Mouse (Mus musculus) MEL (cell line): ENCODE data around the gene Tor1aip2. TPM values are rescaled to one million over a fixed set of nuclear protein-coding genes. Genes with fewer than 3 reads are reported as not detected.

Experiments
- DNase-seq: peaks from one replicate; pipeline ENCODE4 v3.0.0; 2011; ENCODE audit warnings: low read depth, low spot score
- H3K27ac ChIP-seq: 2 replicates; pipeline ENCODE4 v1.5.1; 2012; ENCODE audit warnings: low read depth, mild to moderate bottlenecking, control low read depth, low read length, moderate library complexity; ENCODE audit not compliant: control insufficient read depth
- H3K27me3 ChIP-seq, 2 experiments: fragments of 150-350 bp in 1 of 2; sonication (generic) in 1 of 2; 2 replicates each; pipeline ENCODE4 v1.6.1; 2012; ENCODE audit warnings: low read length in 2 of 2, mild to moderate bottlenecking in 2 of 2, improper control_type of control experiment in 1 of 2, moderate library complexity in 1 of 2; ENCODE audit not compliant: insufficient read depth in 2 of 2, control insufficient read depth in 1 of 2
- H3K36me3 ChIP-seq, 2 experiments: 2 replicates each; pipeline ENCODE4 v1.6.1; 2012 to 2014; ENCODE audit warnings: low read length in 2 of 2, improper control_type of control experiment in 1 of 2, inconsistent platforms in 1 of 2, mild to moderate bottlenecking in 1 of 2; ENCODE audit not compliant: insufficient read depth in 2 of 2, control insufficient read depth in 1 of 2
- H3K4me1 ChIP-seq, 2 experiments: fragments of 150-350 bp in 1 of 2; sonication (generic) in 1 of 2; 2 replicates each; pipeline ENCODE4 v1.6.1; 2012; ENCODE audit warnings: low read length in 2 of 2, improper control_type of control experiment in 1 of 2, mild to moderate bottlenecking in 1 of 2; ENCODE audit not compliant: insufficient read depth in 2 of 2, control insufficient read depth in 1 of 2
- H3K4me3 ChIP-seq, 2 experiments: fragments of 150-350 bp in 1 of 2; sonication (generic) in 1 of 2; 2 replicates each; pipeline ENCODE4 v1.5.1; 2012; ENCODE audit warnings: low read depth in 2 of 2, low read length in 2 of 2, mild to moderate bottlenecking in 2 of 2, moderate library complexity in 2 of 2, control low read depth in 1 of 2, improper control_type of control experiment in 1 of 2; ENCODE audit not compliant: control insufficient read depth in 1 of 2, insufficient read depth in 1 of 2
- H3K79me2 ChIP-seq: 2 replicates; pipeline ENCODE4 v1.6.1; 2012; ENCODE audit warnings: mild to moderate bottlenecking, low read length, moderate library complexity; ENCODE audit not compliant: control insufficient read depth, poor library complexity, insufficient read depth
- H3K9ac ChIP-seq: 2 replicates; pipeline ENCODE4 v1.6.1; 2012; ENCODE audit warnings: low read depth, mild to moderate bottlenecking, control low read depth, low read length, moderate library complexity; ENCODE audit not compliant: control insufficient read depth, poor library complexity, severe bottlenecking
- H3K9me3 ChIP-seq: fragments of 150-350 bp; sonication (generic); replicated peaks from 2 replicates; pipeline ENCODE4 v1.6.1; 2012; ENCODE audit warnings: mild to moderate bottlenecking, low read length, improper control_type of control experiment, moderate library complexity; ENCODE audit not compliant: insufficient read depth
- BHLHE40 ChIP-seq: IDR thresholded peaks from 2 replicates; pipeline ENCODE4 v1.6.1; 2012; ENCODE audit warnings: low read depth, mild to moderate bottlenecking, inconsistent platforms, low read length, improper control_type of control experiment, borderline replicate concordance
- CHD1 ChIP-seq: IDR thresholded peaks from 2 replicates; pipeline ENCODE4 v1.6.1; 2012; ENCODE audit warnings: low read depth, mild to moderate bottlenecking, inconsistent platforms, low read length, improper control_type of control experiment
- CHD2 ChIP-seq: IDR thresholded peaks from 2 replicates; pipeline ENCODE4 v1.6.1; 2011; ENCODE audit warnings: low read length, improper control_type of control experiment
- CTCF ChIP-seq, 3 experiments: IDR thresholded peaks in 2 of 3; conservative IDR thresholded peaks in 1 of 3; 2 replicates each; pipeline ENCODE4 v1.5.1; 2011 to 2012; ENCODE audit warnings: low read length in 3 of 3, low read depth in 2 of 3, mild to moderate bottlenecking in 2 of 3, improper control_type of control experiment in 1 of 3, inconsistent platforms in 1 of 3, mixed read lengths in 1 of 3, moderate library complexity in 1 of 3; ENCODE audit not compliant: control insufficient read depth in 1 of 3, insufficient read depth in 1 of 3, poor library complexity in 1 of 3, severe bottlenecking in 1 of 3
- E2F4 ChIP-seq: IDR thresholded peaks from 2 replicates; pipeline ENCODE4 v1.6.1; 2011; ENCODE audit warnings: low read depth, low read length, improper control_type of control experiment, borderline replicate concordance
- ELF1 ChIP-seq: IDR thresholded peaks from 2 replicates; pipeline ENCODE4 v1.6.1; 2014; ENCODE audit warnings: low read depth, mild to moderate bottlenecking, inconsistent platforms, low read length, improper control_type of control experiment, moderate library complexity
- ETS1 ChIP-seq: IDR thresholded peaks from 2 replicates; pipeline ENCODE4 v1.6.1; 2012; ENCODE audit warnings: low read depth, mild to moderate bottlenecking, inconsistent platforms, low read length, improper control_type of control experiment, moderate library complexity
- GATA1 ChIP-seq: IDR thresholded peaks from 2 replicates; pipeline ENCODE4 v1.6.1; 2011; ENCODE audit warnings: low read depth, low read length, improper control_type of control experiment
- JUND ChIP-seq: IDR thresholded peaks from 2 replicates; pipeline ENCODE4 v1.6.1; 2011; ENCODE audit warnings: low read depth, mild to moderate bottlenecking, improper control_type of control experiment, low read length
- KAT2A ChIP-seq: conservative IDR thresholded peaks from 2 replicates; pipeline ENCODE4 v1.6.1; 2012; ENCODE audit warnings: low read depth, low read length, improper control_type of control experiment, inconsistent platforms
- MAFK ChIP-seq: IDR thresholded peaks from 2 replicates; pipeline ENCODE4 v1.6.1; 2011; ENCODE audit warnings: low read depth, mild to moderate bottlenecking, low read length, improper control_type of control experiment, borderline replicate concordance
- MAX ChIP-seq: IDR thresholded peaks from 2 replicates; pipeline ENCODE4 v1.6.1; 2011; ENCODE audit warnings: low read length, improper control_type of control experiment
- MAZ ChIP-seq: IDR thresholded peaks from 2 replicates; pipeline ENCODE4 v1.6.1; 2012; ENCODE audit warnings: low read depth, mild to moderate bottlenecking, inconsistent platforms, low read length, improper control_type of control experiment
- MXI1 ChIP-seq: IDR thresholded peaks from 2 replicates; pipeline ENCODE4 v1.6.1; 2011; ENCODE audit warnings: mild to moderate bottlenecking, low read depth, low read length, improper control_type of control experiment
- MYB ChIP-seq: IDR thresholded peaks from 2 replicates; pipeline ENCODE4 v1.6.1; 2011; ENCODE audit warnings: mild to moderate bottlenecking, low read depth, low read length, improper control_type of control experiment
- MYC ChIP-seq: IDR thresholded peaks from 2 replicates; pipeline ENCODE4 v1.6.1; 2011; ENCODE audit warnings: low read depth, mild to moderate bottlenecking, low read length, improper control_type of control experiment, moderate library complexity
- NELFE ChIP-seq: IDR thresholded peaks from 2 replicates; pipeline ENCODE4 v1.6.1; 2011; ENCODE audit warnings: low read depth, low read length, improper control_type of control experiment
- NRF1 ChIP-seq: IDR thresholded peaks from 2 replicates; pipeline ENCODE4 v1.6.1; 2014; ENCODE audit warnings: low read depth, mild to moderate bottlenecking, inconsistent platforms, low read length, improper control_type of control experiment, moderate library complexity; ENCODE audit not compliant: poor library complexity, insufficient read depth, severe bottlenecking
- POLR2A ChIP-seq, 2 experiments: IDR thresholded peaks; 2 replicates each; pipeline ENCODE4 v1.6.1; 2011 to 2012; ENCODE audit warnings: low read length in 2 of 2, mild to moderate bottlenecking in 2 of 2, control low read depth in 1 of 2, improper control_type of control experiment in 1 of 2, low read depth in 1 of 2, moderate library complexity in 1 of 2; ENCODE audit not compliant: control insufficient read depth in 1 of 2, insufficient read depth in 1 of 2, poor library complexity in 1 of 2
- POLR2AphosphoS2 ChIP-seq: IDR thresholded peaks from 2 replicates; pipeline ENCODE4 v1.6.1; 2011; ENCODE audit warnings: low read length, improper control_type of control experiment
- POLR2AphosphoS5 ChIP-seq: IDR thresholded peaks from 2 replicates; pipeline ENCODE4 v1.6.1; 2012; ENCODE audit warnings: low read depth, borderline replicate concordance, mild to moderate bottlenecking, inconsistent platforms, low read length, moderate library complexity, mixed read lengths
- RAD21 ChIP-seq: IDR thresholded peaks from 2 replicates; pipeline ENCODE4 v1.6.1; 2011; ENCODE audit warnings: mild to moderate bottlenecking, low read depth, low read length, improper control_type of control experiment
- SIN3A ChIP-seq: IDR thresholded peaks from 2 replicates; pipeline ENCODE4 v1.6.1; 2012; ENCODE audit warnings: low read length, improper control_type of control experiment, inconsistent platforms
- SMC3 ChIP-seq: IDR thresholded peaks from 2 replicates; pipeline ENCODE4 v1.6.1; 2011; ENCODE audit warnings: low read depth, low read length, improper control_type of control experiment
- TAL1 ChIP-seq: IDR thresholded peaks from 2 replicates; pipeline ENCODE4 v1.6.1; 2012; ENCODE audit warnings: mild to moderate bottlenecking, inconsistent platforms, low read length, moderate library complexity, mixed read lengths
- TBP ChIP-seq: IDR thresholded peaks from 2 replicates; pipeline ENCODE4 v1.8.0; 2011; ENCODE audit warnings: low read depth, low read length, improper control_type of control experiment
- TCF12 ChIP-seq: IDR thresholded peaks from 2 replicates; pipeline ENCODE4 v1.6.1; 2014; ENCODE audit warnings: low read depth, mild to moderate bottlenecking, inconsistent platforms, low read length, improper control_type of control experiment, moderate library complexity
- UBTF ChIP-seq: IDR thresholded peaks from 2 replicates; pipeline ENCODE4 v1.6.1; 2012; ENCODE audit warnings: low read depth, mild to moderate bottlenecking, inconsistent platforms, low read length, improper control_type of control experiment, moderate library complexity, borderline replicate concordance; ENCODE audit not compliant: insufficient read depth
- USF1 ChIP-seq: IDR thresholded peaks from 2 replicates; pipeline ENCODE4 v1.6.1; 2014; ENCODE audit warnings: low read depth, mild to moderate bottlenecking, inconsistent platforms, low read length, improper control_type of control experiment, moderate library complexity
- USF2 ChIP-seq, 2 experiments: IDR thresholded peaks; 2 replicates each; pipeline ENCODE4 v1.6.1; 2011 to 2012; ENCODE audit warnings: improper control_type of control experiment in 2 of 2, low read length in 2 of 2, borderline replicate concordance in 1 of 2, inconsistent platforms in 1 of 2, low read depth in 1 of 2, mild to moderate bottlenecking in 1 of 2; ENCODE audit not compliant: insufficient read depth in 1 of 2
- ZC3H11A ChIP-seq: IDR thresholded peaks from 2 replicates; pipeline ENCODE4 v1.6.1; 2012; ENCODE audit warnings: low read depth, mild to moderate bottlenecking, inconsistent platforms, low read length, improper control_type of control experiment
- ZKSCAN1 ChIP-seq: IDR thresholded peaks from 2 replicates; pipeline ENCODE4 v1.6.1; 2012; ENCODE audit warnings: low read depth, mild to moderate bottlenecking, inconsistent platforms, low read length, improper control_type of control experiment, moderate library complexity
- ZMIZ1 ChIP-seq: IDR thresholded peaks from 2 replicates; pipeline ENCODE4 v1.6.1; 2012; ENCODE audit warnings: low read depth, mild to moderate bottlenecking, inconsistent platforms, low read length, improper control_type of control experiment, moderate library complexity
- ZNF384 ChIP-seq: IDR thresholded peaks from 2 replicates; pipeline ENCODE4 v1.6.1; 2012; ENCODE audit warnings: low read depth, mild to moderate bottlenecking, inconsistent platforms, low read length, improper control_type of control experiment
- polyA plus RNA-seq, 2 experiments: library from polyadenylated mRNA; stranded (reverse) in 1 of 2; unstranded in 1 of 2; fragments of >175 nt in 1 of 2; fragments of >200 nt in 1 of 2; gene quantifications; 2 replicates each; pipeline versions ENCODE4 v1.2.1 to v1.2.4; 2012; ENCODE audit warnings: low replicate concordance in 2 of 2, low read depth in 1 of 2; ENCODE audit not compliant: insufficient read length in 2 of 2, insufficient read depth in 1 of 2, missing spikeins in 1 of 2
- total RNA-seq: library from RNA; depleted of rRNA; stranded (reverse); fragments of 300-350 nt; gene quantifications from 2 replicates; pipeline ENCODE4 v1.2.3, GENCODE M21; 2012

Gene Tor1aip2
- total and polyA plus RNA-seq, 3 experiments: 47.1 to 48.1 TPM; not detected in 1

DNA sequence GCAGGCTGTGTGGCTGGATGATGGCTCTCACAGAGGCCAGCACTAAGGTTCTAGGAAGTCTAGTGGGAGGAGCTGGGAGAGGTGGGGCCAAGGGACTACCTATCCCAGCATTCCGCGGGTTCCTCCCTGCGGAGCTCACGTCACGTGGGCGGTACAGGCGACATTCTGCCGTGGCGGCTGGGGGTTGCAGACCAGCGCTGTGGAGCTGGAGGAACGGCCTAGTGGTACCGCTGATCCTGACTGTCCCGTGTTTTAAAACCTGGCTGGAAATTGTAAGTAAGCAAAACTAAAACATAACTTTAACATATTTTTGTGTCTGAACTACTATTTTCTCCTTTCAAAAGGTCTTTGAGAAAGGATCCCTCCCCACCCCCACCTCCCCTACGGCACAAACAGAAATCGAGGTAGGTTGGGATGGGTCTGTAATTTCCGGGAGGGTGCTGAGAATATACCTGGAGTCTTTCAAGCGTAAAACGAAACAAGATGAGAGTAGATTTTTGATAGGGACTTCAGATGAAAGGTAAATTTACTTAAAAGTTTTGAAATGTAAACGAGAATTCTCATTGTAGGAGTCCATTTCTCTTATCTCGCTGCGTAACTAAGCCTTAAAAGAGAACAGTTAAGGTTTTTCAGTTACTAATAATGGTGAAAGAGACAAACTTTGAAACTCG lies 5.7 kb downstream of the Tor1aip2 start (continued):
- TF ChIP-seq MXI1: peak; percentile 95
- TF ChIP-seq, all 39 proteins: peak for 20

DNA sequence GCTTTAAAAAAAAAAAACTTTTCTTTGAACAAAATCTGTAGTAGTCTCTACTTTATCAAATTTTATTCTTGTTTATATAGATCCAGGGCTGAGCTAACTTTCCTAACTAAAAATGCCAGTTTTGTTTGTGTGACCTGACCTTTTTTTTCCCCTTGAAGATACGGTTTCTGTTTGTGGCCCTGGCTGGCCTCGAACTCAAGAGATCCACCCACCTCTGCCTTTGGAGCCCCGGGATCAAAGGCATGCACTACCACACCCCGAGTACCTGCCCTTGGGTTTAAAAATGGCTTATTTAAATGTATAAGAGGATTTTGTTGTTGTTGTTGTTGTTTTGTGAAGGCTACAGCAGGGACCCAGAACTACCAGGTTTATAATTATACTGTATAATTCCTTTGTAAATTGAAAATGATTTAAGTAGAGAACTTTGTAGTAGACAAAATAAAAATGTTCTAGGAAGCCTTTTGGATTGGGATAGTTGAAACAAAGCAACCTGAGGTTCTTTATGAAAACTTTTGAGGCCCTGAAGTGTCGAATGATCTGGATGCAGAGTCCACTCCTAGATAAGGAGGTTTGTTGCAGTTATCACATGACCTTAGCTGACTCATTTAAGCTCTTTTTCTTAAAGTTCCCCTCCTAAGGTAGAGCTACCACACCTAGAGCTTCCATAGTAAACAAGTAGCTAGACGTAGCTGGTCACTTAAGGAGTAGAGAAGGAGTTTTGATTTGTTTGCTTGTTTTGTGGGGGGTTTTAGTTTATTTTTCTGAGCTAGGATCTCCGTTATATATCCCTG lies 6.4 kb downstream of the Tor1aip2 start:
- peak overlapping the region; percentile 31 for H3K27ac ChIP-seq

DNA sequence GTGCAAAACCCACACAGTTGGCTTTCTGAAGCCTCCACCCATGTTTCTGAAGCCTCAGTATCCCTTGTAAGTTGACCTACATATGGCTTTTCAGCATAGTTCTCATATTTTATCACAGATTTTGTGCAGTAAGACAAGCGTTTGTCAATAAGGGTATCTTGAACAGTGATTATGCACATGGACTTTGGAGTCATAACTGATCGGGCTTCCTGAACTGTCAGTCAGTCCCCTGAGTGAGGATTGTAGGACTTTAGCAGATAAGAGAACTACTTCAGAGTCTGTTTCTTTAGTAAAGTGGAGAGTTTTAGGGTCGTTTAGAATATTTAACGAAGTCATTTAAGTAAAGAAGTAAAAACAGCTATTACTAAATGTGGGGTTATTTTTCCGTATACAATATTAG lies 7.3 kb downstream of the Tor1aip2 start:
- TF ChIP-seq CTCF (IDR thresholded peaks at IDR 0.05 in 2 of 3, conservative IDR thresholded peaks at IDR 0.05 in 1 of 3; ENCODE audit: control insufficient read depth in 1 of 3, insufficient read depth in 1 of 3, low read depth in 2 of 3, low read length in 3 of 3, poor library complexity in 1 of 3, severe bottlenecking in 1 of 3): no peak
- TF ChIP-seq E2F4: no peak
- TF ChIP-seq CHD2: no peak
- TF ChIP-seq POLR2A (IDR thresholded peaks at IDR 0.05; ENCODE audit: control insufficient read depth in 1 of 2, insufficient read depth in 1 of 2, low read depth in 1 of 2, low read length in 2 of 2, poor library complexity in 1 of 2): no peak
- no peak for TF ChIP-seq NELFE
- no peak for TF ChIP-seq JUND
- TF ChIP-seq BHLHE40: no peak
- no peak for TF ChIP-seq MXI1
- TF ChIP-seq TCF12: no peak
- no peak for TF ChIP-seq MYC
- no peak for TF ChIP-seq MAX
- TF ChIP-seq USF2 (IDR thresholded peaks at IDR 0.05; ENCODE audit: borderline replicate concordance in 1 of 2, insufficient read depth in 1 of 2, low read depth in 1 of 2, low read length in 2 of 2): no peak
- no peak for TF ChIP-seq ZC3H11A
- no peak for TF ChIP-seq RAD21
- TF ChIP-seq, all 39 proteins: peak for 0
- H3K4me3 ChIP-seq: peak overlapping the region in 1 of 2 experiments; percentile 88; a peak in 1 of 4 replicates
- DNase-seq: peak; percentile 16
- no peaks in the 10 kb centered on the region for H3K27me3 ChIP-seq
- peaks cover 16 to 20% of the 10 kb centered on the region in 2 experiments for H3K36me3 ChIP-seq
- H3K4me1 ChIP-seq: peaks cover 5 to 11% of the 10 kb centered on the region in 2 experiments
- peak overlapping the region; percentile 42; the same call in 1 of the 2 replicates for H3K9ac ChIP-seq
- H3K9me3 ChIP-seq: no peaks in the 10 kb centered on the region
- peaks cover 44% of the 10 kb centered on the region for H3K79me2 ChIP-seq
- H3K27ac ChIP-seq: no peak overlapping the region

More for the DNA sequence above, 6.4 kb downstream of the Tor1aip2 start:
- H3K9me3 ChIP-seq: no peaks in the 10 kb centered on the region
- no peaks in the 10 kb centered on the region for H3K27me3 ChIP-seq
- peak overlapping the region; percentile 64 to 88 for H3K4me3 ChIP-seq
- TF ChIP-seq POLR2A (IDR thresholded peaks at IDR 0.05; ENCODE audit: control insufficient read depth in 1 of 2, insufficient read depth in 1 of 2, low read depth in 1 of 2, low read length in 2 of 2, poor library complexity in 1 of 2) (no peak), ZC3H11A (no peak), BHLHE40 (no peak), MYB (no peak), MAX (no peak), MAZ (no peak), JUND (0 out of 2 replicates have a peak, but pooled peaks have one; percentile 27), POLR2AphosphoS5 (no peak), USF1 (peak; percentile 80), SIN3A (no peak), CHD2 (no peak), USF2 (IDR thresholded peaks at IDR 0.05; ENCODE audit: borderline replicate concordance in 1 of 2, insufficient read depth in 1 of 2, low read depth in 1 of 2, low read length in 2 of 2) (0 out of 4 replicates have a peak, but pooled peaks of 1 of the 2 experiments have one; percentile 33), ELF1 (no peak), MAFK (no peak), KAT2A (no peak), NRF1 (no peak), ZKSCAN1 (no peak), SMC3 (no peak), ETS1 (0 out of 2 replicates have a peak, but pooled peaks have one; percentile 6), CHD1 (0 out of 2 replicates have a peak, but pooled peaks have one; percentile 49), POLR2AphosphoS2 (no peak), TBP (no peak), MYC (no peak), ZNF384 (no peak), CTCF (IDR thresholded peaks at IDR 0.05 in 2 of 3, conservative IDR thresholded peaks at IDR 0.05 in 1 of 3; ENCODE audit: control insufficient read depth in 1 of 3, insufficient read depth in 1 of 3, low read depth in 2 of 3, low read length in 3 of 3, poor library complexity in 1 of 3, severe bottlenecking in 1 of 3) (no peak), GATA1 (peak; percentile 51; the same call in 1 of the 2 replicates), UBTF (no peak), TAL1 (no peak), ZMIZ1 (no peak)
- H3K36me3 ChIP-seq: peaks cover 10 to 20% of the 10 kb centered on the region in 2 experiments
- peaks cover 5 to 12% of the 10 kb centered on the region in 2 experiments for H3K4me1 ChIP-seq
- DNase-seq: peak; percentile 50
- H3K9ac ChIP-seq: peak overlapping the region; percentile 66
- peaks cover 39% of the 10 kb centered on the region for H3K79me2 ChIP-seq
